Mouse (Mus musculus): Measurements from ENCODE around the gene Kdelc2.

Gene Kdelc2

DNA sequence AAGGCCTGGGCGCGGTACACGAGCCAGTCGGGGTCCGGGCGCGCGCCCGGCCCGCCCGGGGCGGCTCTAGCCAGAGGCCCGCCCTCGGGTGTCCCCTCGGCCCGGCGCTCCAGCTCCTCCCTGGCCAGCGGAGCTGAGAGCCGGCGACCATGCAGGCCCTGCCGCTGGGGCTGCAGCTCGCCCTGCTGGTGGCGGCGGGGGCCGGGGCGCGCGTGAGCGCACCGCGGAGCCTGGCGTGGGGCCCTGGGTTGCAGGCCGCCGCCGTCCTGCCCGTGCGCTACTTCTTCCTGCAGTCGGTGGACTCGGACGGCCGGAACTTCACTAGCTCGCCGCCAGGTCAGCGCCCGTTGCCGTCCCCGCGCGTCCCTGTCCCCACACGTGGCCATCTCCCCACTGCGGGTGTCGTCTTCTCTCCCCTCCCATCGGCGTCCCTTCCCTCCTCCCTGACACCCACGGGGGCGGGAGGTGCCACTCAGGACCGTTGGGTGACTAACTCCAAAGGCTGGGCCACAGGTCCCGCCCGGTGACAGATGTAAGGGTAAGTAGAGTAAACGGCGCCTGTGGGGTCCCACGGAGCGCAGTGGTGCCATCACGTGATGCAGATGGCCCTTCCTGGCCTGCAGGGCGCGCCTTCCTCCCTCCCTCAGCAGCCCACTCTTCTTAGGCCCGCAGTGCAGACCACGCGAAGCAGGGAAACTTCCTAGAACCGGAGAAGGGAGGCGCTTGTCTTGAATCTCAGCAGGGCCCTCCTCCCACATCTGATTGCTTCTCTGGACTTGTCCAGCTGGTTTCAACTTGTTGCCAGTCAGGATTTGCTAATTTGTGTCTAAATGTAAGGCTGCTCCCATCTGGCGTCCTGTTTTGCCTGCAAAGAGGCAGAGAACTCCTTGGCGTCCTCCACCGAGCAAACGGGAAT is at the start of gene Kdelc2:
TSS of gene Kdelc2 (plus strand) at position 75 of the 916 bp plus-strand sequence.
- peak; percentile 92 for DNase-seq (ENCODE audit: low read depth)

GRCm38 (mm10) chr9:53335131-53335530 is 48.7 kb upstream of the Kdelc2 start:
- DNase-seq (ENCODE audit: low read depth), result no peak

DNA sequence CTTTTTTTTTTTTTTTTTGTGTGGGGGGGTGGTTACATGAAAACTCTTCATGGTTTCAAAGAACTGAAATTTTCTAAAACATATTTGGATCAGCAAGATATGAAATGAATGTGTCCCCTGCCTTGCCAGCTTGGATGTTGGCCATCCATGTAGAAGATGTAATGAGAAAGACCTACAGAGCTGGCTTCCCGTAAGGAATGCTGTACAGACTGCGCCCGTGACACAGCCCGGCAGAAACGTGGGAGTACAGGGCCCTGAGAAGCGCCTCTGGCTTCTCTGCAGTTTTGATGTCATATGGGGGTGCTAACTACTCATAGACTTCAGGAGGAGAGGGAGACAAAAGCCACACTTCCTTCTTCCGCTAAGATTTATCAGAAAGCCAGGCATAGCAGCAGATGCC is 44.2 kb upstream of the Kdelc2 start:
- no peak for DNase-seq (ENCODE audit: low read depth)

DNA sequence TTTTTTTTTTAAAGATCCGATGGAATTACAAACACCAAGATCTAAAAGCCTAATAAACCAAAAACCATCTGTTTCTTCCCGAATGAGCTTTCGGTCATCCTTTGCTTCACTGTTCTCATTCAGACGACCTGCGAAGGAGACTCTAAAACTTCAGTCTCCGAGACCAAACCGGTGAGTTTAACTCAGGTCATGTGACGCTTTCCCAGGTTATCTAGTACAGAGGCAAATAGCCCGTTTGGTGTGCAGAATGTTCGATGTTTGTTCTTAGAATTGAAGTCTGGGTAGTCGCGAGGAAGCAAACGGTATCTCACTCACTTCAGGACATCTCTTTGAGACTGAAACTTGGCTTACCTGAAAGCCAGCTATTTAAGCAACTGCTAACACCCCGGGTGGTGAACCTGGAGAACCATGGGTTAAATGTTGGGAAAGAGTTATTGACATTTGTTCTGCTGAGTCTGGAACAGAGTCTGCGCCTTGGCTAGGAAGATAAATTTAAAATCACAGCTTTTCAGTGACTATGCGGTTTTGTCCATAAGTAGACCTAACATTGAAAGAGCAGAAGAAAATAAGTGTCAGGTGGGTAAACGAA is 43.4 kb upstream of the Kdelc2 start:
- no peak for DNase-seq (ENCODE audit: low read depth)

DNA sequence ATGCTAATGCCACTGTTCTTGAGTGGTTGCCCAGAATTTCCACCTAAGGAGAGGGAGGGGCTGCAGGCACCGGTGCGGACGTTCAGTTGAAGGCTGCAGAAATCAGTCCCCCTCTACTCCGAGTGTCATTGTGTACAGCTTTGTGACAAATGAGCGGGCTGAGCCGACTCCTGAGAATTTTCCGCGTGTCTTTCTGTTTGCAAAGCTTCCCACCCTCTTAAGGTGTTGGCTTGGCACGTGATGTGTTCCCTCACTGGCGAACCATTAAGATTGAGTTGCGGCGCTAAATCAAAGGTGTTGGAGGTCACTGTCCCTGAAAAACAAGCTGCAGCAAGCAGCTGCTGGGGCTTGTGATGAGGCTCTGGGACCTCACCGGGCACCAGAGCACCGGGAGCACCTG is 42.9 kb upstream of the Kdelc2 start:
- no peak for DNase-seq (ENCODE audit: low read depth)

DNA sequence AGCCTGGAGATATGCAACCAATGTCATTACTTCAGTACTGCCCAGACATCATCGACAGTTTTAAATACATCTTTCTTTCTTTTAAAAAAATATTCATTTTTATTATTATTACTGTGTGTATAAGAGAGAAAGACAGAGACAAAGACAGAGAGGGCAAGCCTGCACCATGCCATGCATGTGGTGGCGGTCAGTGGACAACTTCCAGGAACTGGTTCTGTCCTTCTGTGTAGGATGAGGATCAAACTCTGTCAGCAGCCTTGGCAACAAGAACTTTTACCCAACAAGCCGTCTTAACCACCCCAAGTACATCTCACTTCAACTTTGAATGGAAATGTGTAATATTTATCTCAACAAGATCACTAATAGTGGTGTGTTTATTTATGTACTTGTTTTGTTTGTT is 41.8 kb upstream of the Kdelc2 start:
- DNase-seq (ENCODE audit: low read depth), result no peak

DNA sequence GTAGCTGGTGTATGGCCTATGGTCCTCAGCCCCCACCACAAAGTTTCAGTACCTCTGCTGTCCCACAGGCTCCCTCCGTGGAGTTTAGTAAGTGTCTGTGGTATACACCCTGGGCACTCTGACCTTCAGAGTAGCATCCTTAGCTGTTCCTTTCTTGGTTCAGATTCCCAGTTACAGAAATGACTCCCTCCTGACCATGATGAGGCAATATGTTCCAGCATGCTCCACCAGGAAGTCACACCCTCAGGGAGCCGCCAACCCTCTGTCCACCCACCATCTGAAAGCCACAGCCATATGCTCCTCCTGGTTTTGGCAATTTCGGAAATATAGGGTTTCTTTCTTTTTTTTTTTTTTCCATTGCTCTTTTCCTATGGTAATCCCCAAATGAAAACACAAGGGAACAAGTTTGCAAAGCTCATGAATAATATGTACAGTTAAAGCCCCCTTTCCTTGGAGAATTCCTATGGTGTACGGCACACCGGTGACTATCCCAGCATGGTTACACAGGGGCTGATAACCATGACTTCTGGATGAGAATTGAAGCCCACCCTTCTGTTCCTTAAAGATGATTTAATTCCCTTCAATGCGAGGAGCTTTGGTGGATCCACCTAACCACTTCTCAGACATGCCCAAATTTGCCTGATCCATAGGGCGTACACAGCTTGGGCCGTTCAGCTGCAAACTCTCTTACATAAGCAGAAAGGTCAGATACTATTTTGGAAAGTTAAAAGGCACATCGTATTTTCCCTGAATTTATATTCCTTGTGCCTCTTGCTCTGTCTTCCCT is 39.0 kb upstream of the Kdelc2 start:
- no peak for DNase-seq (ENCODE audit: low read depth)

DNA sequence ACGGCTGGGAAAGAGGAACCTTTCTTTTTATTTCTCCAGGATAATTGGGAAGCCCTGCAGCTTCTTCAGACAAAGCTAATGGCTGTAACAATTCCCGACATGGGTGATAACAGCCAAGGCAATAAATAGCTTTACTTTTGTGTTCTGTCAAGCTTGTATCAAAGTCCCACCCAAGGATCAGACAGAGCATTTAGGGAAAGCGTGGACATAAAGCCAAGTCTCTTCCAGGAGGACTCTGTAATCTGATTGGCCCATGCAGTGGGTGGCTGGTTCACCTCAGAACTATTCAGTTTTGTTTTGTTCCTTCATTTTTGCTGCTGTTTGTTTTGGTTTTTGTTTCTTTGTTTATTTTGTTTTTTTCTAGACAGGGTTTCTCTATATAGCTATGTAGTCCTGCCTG is 38.1 kb upstream of the Kdelc2 start:
- no peak for DNase-seq (ENCODE audit: low read depth)

- no peak for DNase-seq (ENCODE audit: low read depth)
Observed at GRCm38 (mm10) chr9:53346402-53346801, 37.4 kb upstream of the Kdelc2 start.

DNA sequence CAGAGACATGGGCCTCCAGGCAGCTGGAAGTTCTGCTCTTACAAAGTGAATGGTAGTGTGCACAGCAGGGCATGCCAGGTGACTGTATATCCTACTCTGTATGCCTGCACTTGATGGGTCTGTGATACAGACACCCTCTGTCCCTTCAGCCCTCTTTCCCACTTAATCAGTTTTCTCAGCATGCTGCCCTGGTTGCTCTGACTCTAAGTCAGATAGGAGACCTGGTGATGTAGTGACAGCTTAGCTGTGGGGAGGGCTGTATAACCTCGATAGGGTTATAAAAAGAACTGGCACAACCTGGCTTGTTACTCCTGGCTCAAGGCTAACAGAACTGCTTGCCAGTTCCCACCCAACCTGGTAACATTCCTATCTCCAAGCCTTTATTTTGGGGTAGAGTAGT is 34.6 kb upstream of the Kdelc2 start:
- no peak for DNase-seq (ENCODE audit: low read depth)

GRCm38 (mm10) chr9:53350331-53350730 is 33.5 kb upstream of the Kdelc2 start:
- DNase-seq (ENCODE audit: low read depth), result no peak

DNA sequence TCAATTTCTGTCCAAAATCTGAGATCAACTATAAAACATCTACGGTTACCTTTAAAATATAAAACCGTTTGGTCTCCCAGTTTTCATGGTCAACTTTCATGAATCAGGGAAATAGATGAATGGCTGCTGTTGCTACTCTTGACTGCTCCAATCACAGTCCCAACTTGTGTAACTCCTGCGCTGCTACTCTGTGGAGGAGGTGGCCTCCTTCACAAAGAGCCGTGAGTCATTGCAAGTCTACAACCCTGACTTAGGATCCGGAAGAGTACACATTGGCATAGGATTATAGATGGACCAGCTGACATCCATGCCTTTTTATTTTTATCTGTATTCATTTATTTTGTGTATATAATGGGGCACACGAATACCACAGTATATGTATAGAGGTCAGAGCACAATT is 31.9 kb upstream of the Kdelc2 start:
- DNase-seq (ENCODE audit: low read depth), result no peak

GRCm38 (mm10) chr9:53353161-53353560 is 30.7 kb upstream of the Kdelc2 start:
- DNase-seq (ENCODE audit: low read depth), result no peak

- no peak for DNase-seq (ENCODE audit: low read depth)
Observed at GRCm38 (mm10) chr9:53356219-53357155, 27.3 kb upstream of the Kdelc2 start.

DNA sequence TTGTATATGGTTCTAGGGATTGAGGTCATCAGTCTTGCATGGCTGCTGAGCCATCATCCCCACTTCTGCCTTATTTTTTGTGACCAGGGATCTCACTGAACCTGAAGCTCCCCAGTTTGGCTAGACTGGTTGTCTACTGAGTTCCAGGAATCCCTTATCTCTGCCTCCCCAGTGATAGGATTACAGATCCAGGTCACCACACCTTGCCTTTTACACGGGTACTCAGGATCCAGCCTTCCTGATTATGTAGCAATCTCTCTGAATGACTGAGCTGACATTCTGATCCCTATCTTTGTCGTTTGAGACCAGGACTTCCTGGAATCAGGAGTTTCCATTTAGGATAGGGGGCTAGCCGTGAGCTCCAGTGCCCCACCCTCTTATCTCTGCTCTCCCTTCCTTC is 12.5 kb upstream of the Kdelc2 start:
- no peak for DNase-seq (ENCODE audit: low read depth)

GRCm38 (mm10) chr9:53375907-53376306 is 7.9 kb upstream of the Kdelc2 start:
- peak; percentile 70 for DNase-seq (ENCODE audit: low read depth)

GRCm38 (mm10) chr9:53376820-53377219 is 7.0 kb upstream of the Kdelc2 start:
- DNase-seq (ENCODE audit: low read depth), result peak; percentile 8

DNA sequence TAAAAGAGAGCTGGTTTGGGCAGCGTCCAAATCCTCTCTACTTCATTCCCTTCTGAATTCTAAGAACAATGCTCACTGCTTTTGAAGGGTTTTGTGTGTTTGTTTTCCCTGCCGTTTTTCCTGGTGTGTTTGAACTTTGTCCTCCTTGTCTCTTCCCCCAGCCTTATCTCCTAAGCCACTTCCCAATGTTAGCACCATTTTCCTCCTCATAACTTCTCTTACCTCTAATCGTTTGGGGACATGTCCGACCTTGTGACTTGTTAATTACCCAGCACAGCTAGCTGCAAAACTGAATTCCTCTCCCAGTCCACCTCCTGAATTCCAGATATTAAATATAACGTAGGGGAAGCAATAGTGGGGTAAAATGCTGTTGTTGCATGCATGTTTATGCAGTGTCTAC is 6.2 kb upstream of the Kdelc2 start:
- DNase-seq (ENCODE audit: low read depth), result no peak

GRCm38 (mm10) chr9:53378171-53378570 is 5.7 kb upstream of the Kdelc2 start:
- DNase-seq (ENCODE audit: low read depth), result no peak

DNA sequence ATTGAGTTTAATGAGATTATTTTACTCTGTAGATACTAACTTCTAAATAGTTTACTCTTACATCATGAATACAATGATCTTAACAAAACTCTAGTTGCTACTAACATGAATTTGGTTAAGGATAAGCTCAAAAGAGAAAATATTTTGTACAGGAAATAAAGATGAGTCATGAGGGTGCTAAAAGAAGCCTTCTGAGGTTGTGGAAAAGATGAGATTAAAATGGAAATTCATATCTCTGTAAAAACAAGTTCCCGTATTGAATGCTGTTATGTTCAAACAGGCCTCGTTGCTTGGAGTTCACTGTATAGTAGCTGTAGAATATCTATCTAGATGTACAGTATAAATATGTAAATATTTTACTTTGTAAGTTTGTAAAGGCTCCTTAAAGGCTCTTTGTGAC is 3.2 kb upstream of the Kdelc2 start:
- no peak for DNase-seq (ENCODE audit: low read depth)

DNA sequence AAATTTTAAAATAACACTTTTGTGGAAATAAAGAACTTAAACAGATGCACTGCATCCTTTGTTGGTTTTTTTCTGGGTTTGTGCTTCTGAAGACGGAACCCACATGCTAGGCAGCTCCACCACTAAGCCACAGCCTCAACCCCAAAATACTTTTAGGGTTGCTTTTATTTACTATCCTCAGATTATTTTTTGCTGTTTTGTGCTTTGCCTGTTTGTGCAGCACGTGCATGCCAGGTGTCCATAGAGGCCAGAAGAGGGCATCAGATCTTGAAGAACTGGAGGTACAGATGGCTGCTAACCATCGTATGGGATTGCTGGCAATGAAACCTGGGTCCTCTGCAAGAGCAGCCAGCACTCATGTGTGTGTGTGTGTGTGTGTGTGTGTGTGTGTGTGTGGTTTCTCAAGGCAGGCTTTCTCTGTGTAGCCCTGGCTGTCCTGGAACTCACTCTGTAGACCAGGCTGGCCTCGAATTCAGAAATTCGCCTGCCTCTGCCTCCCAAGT is 2.7 kb upstream of the Kdelc2 start:
- no peak for DNase-seq (ENCODE audit: low read depth)

DNA sequence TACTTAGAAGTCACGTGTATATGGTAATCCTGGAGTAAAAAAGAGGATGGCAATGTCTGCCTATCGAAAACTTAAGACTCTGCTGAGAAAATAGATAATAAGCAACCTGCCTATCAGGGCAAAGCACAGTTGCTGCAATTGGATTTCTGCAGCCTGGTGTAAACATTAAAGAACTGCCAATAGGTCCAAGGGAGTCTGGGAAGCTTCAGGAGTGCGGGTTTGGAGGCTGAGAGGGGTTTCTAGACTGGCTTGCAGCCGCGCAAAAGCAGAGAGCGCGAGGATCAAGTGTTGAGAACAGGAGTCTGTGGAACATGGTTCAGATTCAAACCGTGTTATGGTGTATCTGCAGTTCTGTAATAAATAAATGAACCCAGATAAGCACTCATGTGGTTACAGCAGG is 1.0 kb downstream of the Kdelc2 start:
- no peak for DNase-seq (ENCODE audit: low read depth)

Data from NIH3T3 (cell line).